ENCODE assay signal across 9 mouse cellular contexts in genomic region chr3:143103333-143103732, GRCm38 (mm10).
DNase-seq lines count a peak whose midpoint lies in the region; ATAC-seq and TF ChIP-seq lines count a peak whose summit lies in the region.
"Had no signal": no experiment of that assay in that cellular context is flagged by ENCODE, and none has a peak within 500 bp of the region (broad histone marks: within the 10 kb centered on the region; RNA-seq: fewer than 3 reads in every experiment).

No protein-coding gene starts in this region.

- H3K4me3 ChIP-seq in heart, embryonic 15.5 days, result no peak overlapping the region
- no peak overlapping the region for H3K4me3 ChIP-seq in heart, adult 2 months
- H3K4me3 ChIP-seq in lung, postnatal 0 days (ENCODE audit: low read depth, low read length), result no peak overlapping the region
- H3K4me3 ChIP-seq in neural tube, embryonic 15.5 days (replicated peaks), result no peak overlapping the region
- no peak overlapping the region for H3K4me3 ChIP-seq in gastrocnemius, adult 2 months
- H3K4me3 ChIP-seq: left cerebral cortex, adult 2 months had no signal

- intact Hi-C loops in heart, adult 2 months (cut with DNase I), result no loop called here
- intact Hi-C loops in gastrocnemius, postnatal 14 days (cut with DNase I; ENCODE audit: low total_unique reads), result no loop called here
- intact Hi-C loops in gastrocnemius, adult 2 months (cut with DNase I), result no loop called here

- H3K9ac ChIP-seq in heart, embryonic 15.5 days, result no peak overlapping the region
- no peak overlapping the region for H3K9ac ChIP-seq in heart, adult 2 months (ENCODE audit: low read depth, low read length)
- H3K9ac ChIP-seq in lung, postnatal 0 days (replicated peaks; ENCODE audit: low read depth), result no peak overlapping the region
- no peak overlapping the region for H3K9ac ChIP-seq in neural tube, embryonic 15.5 days (replicated peaks)

- no peak overlapping the region for H3K4me2 ChIP-seq in heart, embryonic 15.5 days
- no peak overlapping the region for H3K4me2 ChIP-seq in lung, postnatal 0 days (replicated peaks; ENCODE audit: low read depth, low read length)
- H3K4me2 ChIP-seq in neural tube, embryonic 15.5 days, result no peak overlapping the region

- no peak overlapping the region for H3K27ac ChIP-seq in heart, embryonic 15.5 days
- H3K27ac ChIP-seq in heart, adult 2 months, result no peak overlapping the region
- H3K27ac ChIP-seq in lung, postnatal 0 days (ENCODE audit: low read length), result no peak overlapping the region
- H3K27ac ChIP-seq in neural tube, embryonic 15.5 days (replicated peaks), result no peak overlapping the region
- no peak overlapping the region for H3K27ac ChIP-seq in gastrocnemius, adult 2 months
- H3K27ac ChIP-seq: left cerebral cortex, adult 2 months had no signal

- no peaks in the 10 kb centered on the region for H3K9me3 ChIP-seq in heart, embryonic 15.5 days (replicated peaks)
- no peaks in the 10 kb centered on the region for H3K9me3 ChIP-seq in lung, postnatal 0 days (ENCODE audit: low read length)
- no peaks in the 10 kb centered on the region for H3K9me3 ChIP-seq in neural tube, embryonic 15.5 days (replicated peaks)

- ATAC-seq in heart, embryonic 15.5 days (replicated peaks; ENCODE audit: insufficient number of reproducible peaks, insufficient read depth, low FRiP score, low read depth), result 0 out of 2 replicates have a peak, but pooled peaks have one; percentile 53
- peak; percentile 86 to 88 for ATAC-seq in hematopoietic stem cell, adult 5-6 weeks (replicated peaks in 1 of 2; ENCODE audit: insufficient read depth in 1 of 2, low FRiP score in 2 of 2, low TSS enrichment in 1 of 2, low read depth in 1 of 2, poor library complexity in 2 of 2, severe bottlenecking in 2 of 2)
- peak; percentile 46 for ATAC-seq in lung, postnatal 0 days
- ATAC-seq in neural tube, embryonic 15.5 days (ENCODE audit: low FRiP score), result no peak

- no peaks in the 10 kb centered on the region for H3K36me3 ChIP-seq in heart, embryonic 15.5 days
- no peaks in the 10 kb centered on the region for H3K36me3 ChIP-seq in heart, adult 2 months (ENCODE audit: control insufficient read depth, insufficient read depth, low read length)
- H3K36me3 ChIP-seq in lung, postnatal 0 days (ENCODE audit: insufficient read depth, low read length), result no peaks in the 10 kb centered on the region
- H3K36me3 ChIP-seq in neural tube, embryonic 15.5 days, result no peaks in the 10 kb centered on the region

- TF ChIP-seq POLR2A in heart, adult 2 months (IDR thresholded peaks at IDR 0.05; ENCODE audit: insufficient read depth, low read depth, low read length), result no peak

- H3K4me1 ChIP-seq in heart, embryonic 15.5 days (replicated peaks), result peaks cover 7% of the 10 kb centered on the region
- no peaks in the 10 kb centered on the region for H3K4me1 ChIP-seq in heart, adult 2 months (ENCODE audit: control insufficient read depth, insufficient read depth, low read length)
- H3K4me1 ChIP-seq in lung, postnatal 0 days (ENCODE audit: insufficient read depth, low read depth, low read length), result peaks cover 7% of the 10 kb centered on the region; the same call in 1 of the 2 replicates
- H3K4me1 ChIP-seq in neural tube, embryonic 15.5 days, result peaks cover 25% of the 10 kb centered on the region

- H3K79me2 ChIP-seq in heart, adult 2 months (replicated peaks; ENCODE audit: control insufficient read depth, insufficient read depth, low read length), result no peaks in the 10 kb centered on the region

- TF ChIP-seq CTCF in heart, adult 2 months (IDR thresholded peaks at IDR 0.05), result no peak
- TF ChIP-seq CTCF in lung, postnatal 0 days (IDR thresholded peaks at IDR 0.05), result no peak
- no peak for TF ChIP-seq CTCF in gastrocnemius, adult 2 months (IDR thresholded peaks at IDR 0.05)

- no peak for DNase-seq in heart, adult 2 months
- peak; percentile 7 for DNase-seq in MN1 (ENCODE audit: low spot score)
- DNase-seq in lung, postnatal 0 days (ENCODE audit: low spot score), result peak; percentile 76
- no peak for DNase-seq in gastrocnemius, postnatal 14 days
- no peak for DNase-seq in gastrocnemius, adult 2 months

- TF ChIP-seq EP300 in heart, adult 2 months (IDR thresholded peaks at IDR 0.05; ENCODE audit: insufficient read depth, low read depth, low read length), result no peak
- TF ChIP-seq EP300 in lung, postnatal 0 days (IDR thresholded peaks at IDR 0.05), result no peak

- peaks cover 4% of the 10 kb centered on the region; the same call in 1 of the 2 replicates for H3K27me3 ChIP-seq in heart, embryonic 15.5 days
- no peaks in the 10 kb centered on the region for H3K27me3 ChIP-seq in heart, adult 2 months (ENCODE audit: control insufficient read depth, insufficient read depth, low read length)
- H3K27me3 ChIP-seq in lung, postnatal 0 days (replicated peaks; ENCODE audit: insufficient read depth, low read length), result no peaks in the 10 kb centered on the region
- 0 out of 2 replicates have a peak, but pooled peaks cover 3% of the 10 kb centered on the region for H3K27me3 ChIP-seq in neural tube, embryonic 15.5 days (replicated peaks)

- 26% methylated on average over 3 of the region's 3 CpGs for WGBS in heart, embryonic 15.5 days
- WGBS in heart, adult 2 months, result 28% methylated on average over 3 of the region's 3 CpGs
- WGBS in lung, postnatal 0 days, result 13% methylated on average over 3 of the region's 3 CpGs
- WGBS in neural tube, embryonic 15.5 days, result 20% methylated on average over 3 of the region's 3 CpGs

Comparison
In these comparisons a context has a peak if more than half of its experiments do, and no peak if none do; other contexts are left out.
1. DNase-seq: peak in MN1 (single experiment) and lung, postnatal 0 days (single experiment); none in heart, adult 2 months (0 of 2), gastrocnemius, postnatal 14 days (single experiment) and gastrocnemius, adult 2 months (single experiment).